Mouse (Mus musculus) lung, postnatal 36 days (tissue): ENCODE measurements around the gene Lbh.

Experiments used
- DNase-seq: peaks from one replicate; pipeline ENCODE4 v3.0.0; 2022; ENCODE audit warnings: mixed read lengths

Lbh gene

GRCm38 (mm10) chr17:72918053-72918452 lies at the start of gene Lbh:
Lbh (plus strand) TSS chr17:72918305.
- DNase-seq, result peak; percentile 96

- DNase-seq, result no peak
Observed at GRCm38 (mm10) chr17:72878979-72879378, 39.1 kb upstream of the Lbh start.

- DNase-seq, result no peak
Observed at GRCm38 (mm10) chr17:72880156-72880555, 37.9 kb upstream of the Lbh start.

- DNase-seq, result no peak
Observed at GRCm38 (mm10) chr17:72881051-72881450, 37.1 kb upstream of the Lbh start.

GRCm38 (mm10) chr17:72881804-72882203 lies 36.3 kb upstream of the Lbh start:
- no peak for DNase-seq

- DNase-seq, result peak; percentile 90
Observed at GRCm38 (mm10) chr17:72889556-72890397, 28.3 kb upstream of the Lbh start.

- DNase-seq, result no peak
Observed at GRCm38 (mm10) chr17:72890398-72890898, 27.7 kb upstream of the Lbh start.

- DNase-seq, result no peak
Observed at GRCm38 (mm10) chr17:72891556-72891955, 26.5 kb upstream of the Lbh start.

- no peak for DNase-seq
Observed at GRCm38 (mm10) chr17:72895506-72895905, 22.6 kb upstream of the Lbh start.

- no peak for DNase-seq
Observed at GRCm38 (mm10) chr17:72897076-72897475, 21.0 kb upstream of the Lbh start.

- no peak for DNase-seq
Observed at GRCm38 (mm10) chr17:72897961-72898360, 20.1 kb upstream of the Lbh start.

- no peak for DNase-seq
Observed at GRCm38 (mm10) chr17:72898775-72899174, 19.3 kb upstream of the Lbh start.

GRCm38 (mm10) chr17:72901021-72901420 lies 17.1 kb upstream of the Lbh start:
- DNase-seq, result no peak

GRCm38 (mm10) chr17:72901705-72902104 lies 16.4 kb upstream of the Lbh start:
- DNase-seq, result no peak

- DNase-seq, result no peak
Observed at GRCm38 (mm10) chr17:72903321-72903720, 14.8 kb upstream of the Lbh start.

- DNase-seq, result no peak
Observed at GRCm38 (mm10) chr17:72903921-72904421, 14.1 kb upstream of the Lbh start.

GRCm38 (mm10) chr17:72904873-72905272 lies 13.2 kb upstream of the Lbh start:
- DNase-seq, result no peak

GRCm38 (mm10) chr17:72906231-72906896 lies 11.7 kb upstream of the Lbh start:
- no peak for DNase-seq

- no peak for DNase-seq
Observed at GRCm38 (mm10) chr17:72907211-72907610, 10.9 kb upstream of the Lbh start.

- no peak for DNase-seq
Observed at GRCm38 (mm10) chr17:72907777-72908176, 10.3 kb upstream of the Lbh start.

GRCm38 (mm10) chr17:72908561-72908960 lies 9.5 kb upstream of the Lbh start:
- DNase-seq, result no peak

GRCm38 (mm10) chr17:72909061-72909852 lies 8.8 kb upstream of the Lbh start:
- DNase-seq, result no peak

GRCm38 (mm10) chr17:72911283-72911682 lies 6.8 kb upstream of the Lbh start:
- no peak for DNase-seq
